9 mouse cellular contexts compared by ENCODE assay signal in genomic region chr2:32960273-32960672, GRCm38 (mm10). TPM values are rescaled to one million over a fixed set of nuclear protein-coding genes. Genes with fewer than 3 reads are reported as not detected.
DNase-seq lines count a peak whose midpoint lies in the region; ATAC-seq and TF ChIP-seq lines count a peak whose summit lies in the region.
"Had no signal": no experiment of that assay in that cellular context is flagged by ENCODE, and none has a peak within 500 bp of the region (broad histone marks: within the 10 kb centered on the region; RNA-seq: fewer than 3 reads in every experiment).

No protein-coding gene starts in this region.

- intact Hi-C loops in left cerebral cortex, adult 2 months (cut with DNase I): no loop called here
- intact Hi-C loops in left cerebral cortex, postnatal 4 days (cut with DNase I): no loop called here

- no peaks in the 10 kb centered on the region for H3K27me3 ChIP-seq in embryonic facial prominence, embryonic 15.5 days
- no peaks in the 10 kb centered on the region for H3K27me3 ChIP-seq in limb, embryonic 11.5 days (ENCODE audit: control insufficient read depth, insufficient read depth, low read length)
- H3K27me3 ChIP-seq in neural tube, embryonic 13.5 days: no peaks in the 10 kb centered on the region

- H3K4me2 ChIP-seq in embryonic facial prominence, embryonic 15.5 days (replicated peaks): peak overlapping the region; percentile 58
- H3K4me2 ChIP-seq in limb, embryonic 11.5 days (ENCODE audit: low read depth, severe bottlenecking): peak overlapping the region; percentile 68; the same call in 1 of the 2 replicates
- H3K4me2 ChIP-seq in neural tube, embryonic 13.5 days: peak overlapping the region; percentile 98

- peaks cover 34% of the 10 kb centered on the region for H3K4me1 ChIP-seq in embryonic facial prominence, embryonic 15.5 days
- peaks cover 15% of the 10 kb centered on the region for H3K4me1 ChIP-seq in limb, embryonic 11.5 days (ENCODE audit: control insufficient read depth, insufficient read depth, low read length)
- H3K4me1 ChIP-seq in neural tube, embryonic 13.5 days (replicated peaks): peaks cover 38% of the 10 kb centered on the region

- DNase-seq in left cerebral cortex, adult 2 months (ENCODE audit: extremely low spot score in 1 of 2, low spot score in 2 of 2): no peak
- no peak for DNase-seq in left cerebral cortex, postnatal 4 days
- DNase-seq in limb, embryonic 11.5 days (ENCODE audit: low spot score): no peak
- DNase-seq in gastrocnemius, adult 18-20 months (ENCODE audit: low spot score): no peak
- no peak for DNase-seq in urinary bladder, postnatal 10 days (ENCODE audit: low spot score)
- DNase-seq in right cerebral cortex, adult 2 months (ENCODE audit: low spot score in 2 of 2): no peak
- DNase-seq: heart, postnatal 4 days had no signal

- no peaks in the 10 kb centered on the region for H3K9me3 ChIP-seq in embryonic facial prominence, embryonic 15.5 days (replicated peaks)
- H3K9me3 ChIP-seq in limb, embryonic 11.5 days (ENCODE audit: control insufficient read depth, low read length): no peaks in the 10 kb centered on the region
- no peaks in the 10 kb centered on the region for H3K9me3 ChIP-seq in neural tube, embryonic 13.5 days

- 86% methylated on average over 4 of the region's 4 CpGs for WGBS in embryonic facial prominence, embryonic 15.5 days
- WGBS in limb, embryonic 11.5 days: 93% methylated on average over 4 of the region's 4 CpGs
- WGBS in neural tube, embryonic 13.5 days: 91% methylated on average over 4 of the region's 4 CpGs

- H3K9ac ChIP-seq in embryonic facial prominence, embryonic 15.5 days: peak overlapping the region; percentile 52; the same call in 1 of the 2 replicates
- H3K9ac ChIP-seq in limb, embryonic 11.5 days (ENCODE audit: low read length): no peak overlapping the region
- H3K9ac ChIP-seq in neural tube, embryonic 13.5 days: peak overlapping the region; percentile 95

- H3K27ac ChIP-seq in left cerebral cortex, adult 2 months: no peak overlapping the region
- H3K27ac ChIP-seq in embryonic facial prominence, embryonic 15.5 days (replicated peaks): no peak overlapping the region
- H3K27ac ChIP-seq in limb, embryonic 11.5 days (replicated peaks; ENCODE audit: low read depth, low read length): no peak overlapping the region
- no peak overlapping the region for H3K27ac ChIP-seq in neural tube, embryonic 13.5 days (replicated peaks)

- no peak for ATAC-seq in embryonic facial prominence, embryonic 15.5 days (ENCODE audit: insufficient number of reproducible peaks, low FRiP score, low TSS enrichment, low read depth)
- no peak for ATAC-seq in limb, embryonic 11.5 days (ENCODE audit: insufficient number of reproducible peaks, low FRiP score, low TSS enrichment, low read depth)
- ATAC-seq in neural tube, embryonic 13.5 days (ENCODE audit: low read depth): no peak

- H3K36me3 ChIP-seq in embryonic facial prominence, embryonic 15.5 days: peaks cover 37% of the 10 kb centered on the region
- peaks cover 13% of the 10 kb centered on the region for H3K36me3 ChIP-seq in limb, embryonic 11.5 days (ENCODE audit: control insufficient read depth, insufficient read depth, low read length)
- peaks cover 52% of the 10 kb centered on the region for H3K36me3 ChIP-seq in neural tube, embryonic 13.5 days

- peak overlapping the region; percentile 73; the same call in 1 of the 2 replicates for H3K4me3 ChIP-seq in left cerebral cortex, adult 2 months
- peak overlapping the region; percentile 64; the same call in 1 of the 2 replicates for H3K4me3 ChIP-seq in embryonic facial prominence, embryonic 15.5 days (replicated peaks)
- no peak overlapping the region for H3K4me3 ChIP-seq in limb, embryonic 11.5 days (ENCODE audit: low read depth, low read length)
- H3K4me3 ChIP-seq in neural tube, embryonic 13.5 days: peak overlapping the region; percentile 81

- no peak for TF ChIP-seq CTCF in left cerebral cortex, adult 2 months (IDR thresholded peaks at IDR 0.05)

RNA-seq across cellular contexts. Expression of gene Rpl12, which starts 1.1 kb away (rescaled TPM):
- total RNA-seq in left cerebral cortex, adult 2 months (2021): 100 to 1,000 TPM; 110 to 129 TPM
- total RNA-seq in left cerebral cortex, postnatal 4 days (2021): 100 to 1,000 TPM; 200 to 215 TPM
- polyA plus RNA-seq in embryonic facial prominence, embryonic 15.5 days (2015; fragmentation: Nextera tagmentation; extraction: Ambion mirVana): 141 and 176 TPM in 2 replicates
- 191 and 198 TPM in 2 replicates for polyA plus RNA-seq in limb, embryonic 11.5 days (2014; fragmentation: Nextera tagmentation; extraction: Ambion mirVana)
- polyA plus RNA-seq in neural tube, embryonic 13.5 days (2015; fragmentation: Nextera tagmentation; extraction: Ambion mirVana): 102 and 106 TPM in 2 replicates
- 10 to 100 TPM; 78.4 to 90.0 TPM for total RNA-seq in gastrocnemius, adult 18-20 months (2021)

RNA-seq across cellular contexts. Expression of gene Lrsam1, which starts 1.1 kb away (rescaled TPM):
- total RNA-seq in left cerebral cortex, adult 2 months (2021): 10 to 100 TPM; 37.6 to 38.2 TPM
- total RNA-seq in left cerebral cortex, postnatal 4 days (2021): 10 to 100 TPM; 47.6 to 47.7 TPM
- polyA plus RNA-seq in embryonic facial prominence, embryonic 15.5 days (2015; fragmentation: Nextera tagmentation; extraction: Ambion mirVana): 13.1 and 15.3 TPM in 2 replicates
- 6.0 and 7.0 TPM in 2 replicates for polyA plus RNA-seq in limb, embryonic 11.5 days (2014; fragmentation: Nextera tagmentation; extraction: Ambion mirVana)
- polyA plus RNA-seq in neural tube, embryonic 13.5 days (2015; fragmentation: Nextera tagmentation; extraction: Ambion mirVana): 23.9 and 27.3 TPM in 2 replicates
- 10 to 100 TPM; 11.5 to 13.5 TPM for total RNA-seq in gastrocnemius, adult 18-20 months (2021)

RNA-seq across cellular contexts. Expression of gene Slc2a8, which starts 21.6 kb away (rescaled TPM):
- 10 to 100 TPM; 23.9 to 26.7 TPM for total RNA-seq in left cerebral cortex, adult 2 months (2021)
- total RNA-seq in left cerebral cortex, postnatal 4 days (2021): 10 to 100 TPM; 17.1 to 20.3 TPM
- 22.2 and 25.2 TPM in 2 replicates for polyA plus RNA-seq in embryonic facial prominence, embryonic 15.5 days (2015; fragmentation: Nextera tagmentation; extraction: Ambion mirVana)
- 10.9 and 14.2 TPM in 2 replicates for polyA plus RNA-seq in limb, embryonic 11.5 days (2014; fragmentation: Nextera tagmentation; extraction: Ambion mirVana)
- 23.4 and 26.4 TPM in 2 replicates for polyA plus RNA-seq in neural tube, embryonic 13.5 days (2015; fragmentation: Nextera tagmentation; extraction: Ambion mirVana)
- total RNA-seq in gastrocnemius, adult 18-20 months (2021): 10 to 100 TPM; 11.4 to 13.1 TPM
